Mouse (Mus musculus) naive thymus-derived CD4-positive, alpha-beta T cell, adult 5 months (primary cell): ENCODE results near the gene C1rl. TPM values are rescaled to one million over a fixed set of nuclear protein-coding genes. Genes with fewer than 3 reads are reported as not detected.

Source experiments
- polyA plus RNA-seq: library from polyadenylated mRNA; unstranded; fragments of 100-300 nt; shearing (Covaris generic); gene quantifications from one replicate; pipeline ENCODE4 v1.2.1, GENCODE M21; 2017

C1rl gene
- not detected for polyA plus RNA-seq

GRCm38 (mm10) chr6:124492842-124493561, at the start of gene C1rl:
TSS of gene C1rl (plus strand) at chr6:124493113.

GRCm38 (mm10) chr6:124464305-124465271, 28.3 kb upstream of the C1rl start, which contains the start of gene Clstn3:
TSS of gene Clstn3 (minus strand) at chr6:124464794.

GRCm38 (mm10) chr6:124512355-124512836, 19.5 kb downstream of the C1rl start, which contains the start of gene C1ra:
TSS of gene C1ra (plus strand) at chr6:124512405.

DNA sequence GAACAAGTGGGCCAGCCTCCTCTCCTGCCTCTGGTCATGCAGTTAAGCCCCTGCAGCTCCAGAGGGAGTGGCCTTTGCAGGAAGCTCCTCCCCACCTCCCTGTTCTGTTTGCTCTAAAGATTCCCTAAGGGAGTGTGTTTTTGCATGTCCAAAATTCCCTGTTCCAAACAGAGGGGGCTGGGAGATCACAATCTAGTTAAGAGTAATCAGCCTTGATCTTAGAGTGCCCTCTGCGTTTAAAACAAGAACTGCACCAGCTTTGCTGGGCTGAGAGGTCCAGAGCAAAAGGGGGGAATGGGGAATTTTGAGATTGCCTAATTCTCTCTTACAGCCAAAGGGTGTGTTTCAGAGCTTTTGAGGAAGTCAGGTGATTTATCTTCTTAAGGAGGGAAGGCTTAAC, 49.4 kb downstream of the C1rl start, which contains the start of gene C1s1:
TSS of gene C1s1 (minus strand) at position 76 of the 400 bp plus-strand sequence.

Other genes starting within 250 kb of the C1rl start
- gene Cd163, start 188.5 kb upstream of the C1rl start, polyA plus RNA-seq, result 0.70 TPM
- gene Pex5, start 78.0 kb upstream of the C1rl start, polyA plus RNA-seq, result 67.9 TPM
- 0.85 TPM for gene Clstn3, start 28.3 kb upstream of the C1rl start, polyA plus RNA-seq
- gene C1ra, start 19.3 kb downstream of the C1rl start, polyA plus RNA-seq, result not detected
- not detected for gene C1s1, start 49.2 kb downstream of the C1rl start, polyA plus RNA-seq
- gene C1rb, start 77.2 kb downstream of the C1rl start, polyA plus RNA-seq, result not detected
- gene C1s2, start 143.0 kb downstream of the C1rl start, polyA plus RNA-seq, result not detected
- gene Lpcat3, start 169.9 kb downstream of the C1rl start, polyA plus RNA-seq, result 54.5 TPM
- gene Emg1, start 219.1 kb downstream of the C1rl start, polyA plus RNA-seq, result 347 TPM
- 133 TPM for gene Phb2, start 219.2 kb downstream of the C1rl start, polyA plus RNA-seq
- gene Ptpn6, start 245.6 kb downstream of the C1rl start, polyA plus RNA-seq, result 209 TPM
- gene Grcc10, start 248.3 kb downstream of the C1rl start, polyA plus RNA-seq, result 275 TPM